Mouse (Mus musculus) embryonic fibroblast, embryonic 13.5 days (primary cell): ENCODE measurements around the gene Stx19.

Experiments
- CTCF ChIP-seq: IDR thresholded peaks from 2 replicates; pipeline ENCODE4 v1.5.1; 2011; ENCODE audit warnings: mild to moderate bottlenecking, control low read depth, low read length, moderate library complexity, borderline replicate concordance; ENCODE audit not compliant: insufficient read depth
- POLR2A ChIP-seq: IDR thresholded peaks from 2 replicates; pipeline ENCODE4 v1.6.1; 2011; ENCODE audit warnings: low read depth, mild to moderate bottlenecking, control low read depth, low read length, moderate library complexity

GRCm38 (mm10) chr16:62846498-62847312, 32.2 kb downstream of the Stx19 start, which contains the start of gene Arl13b:
- TF ChIP-seq CTCF (no peak), POLR2A (peak; percentile 67)
